Mouse (Mus musculus) Patski (cell line): ENCODE data around the gene Gm20509. TPM values are rescaled to one million over a fixed set of nuclear protein-coding genes. Genes with fewer than 3 reads are reported as not detected.
A peak's percentile ranks its signal among the peaks of the same experiment; 100 is the strongest.
"Not testable (repeated sequence)": the region's sequence is repeated elsewhere in the genome, so short reads cannot be mapped to it uniquely, and the experiment has no call there.

Source experiments
- ATAC-seq: fragments of 100-300 bp; one replicate; pipeline ENCODE4 v1.8.0; 2021
- CTCF ChIA-PET: fragments of 350-600 bp; sonication (Branson Sonifier 250); formaldehyde crosslinking; loops from one replicate; lab custom pipeline; 2022; ENCODE audit warnings: inconsistent platforms; lab: Charles Lee
- POLR2A ChIA-PET: fragments of 350-600 bp; sonication (Branson Sonifier 250); formaldehyde crosslinking; loops from one replicate; lab custom pipeline; 2022; ENCODE audit warnings: antibody characterized with exemption, inconsistent platforms; lab: Charles Lee
- DNase-seq: peaks from one replicate; pipeline ENCODE4 v3.0.0-alpha.2; 2011; ENCODE audit warnings: low read depth, low spot score
- H3K27me3 ChIP-seq: fragments of 371-371 bp; one replicate; pipeline ENCODE4 v1.5.1; 2021
- CTCF ChIP-seq: fragments of 100-300 bp; IDR thresholded peaks from one replicate; pipeline ENCODE4 v1.5.1; 2021
- in situ Hi-C: fragments of 300-500 bp; cut with MboI; formaldehyde crosslinking; loops from 3 replicates; pipeline ENCODE4 v1.11.1; 2018; ENCODE audit warnings: low pct_unique_long_range_greater_than_20kb, mixed read lengths
- polyA plus RNA-seq: library from polyadenylated mRNA; unstranded; gene quantifications from one replicate; pipeline ENCODE4 v1.2.3, GENCODE M21; 2021

The Gm20509 gene
- polyA plus RNA-seq = not detected

GRCm38 (mm10) chr9:73102181-73102580, at the start of gene Gm20509:
Gene Gm20509, plus strand, starts transcription at chr9:73102470.
- peaks cover 9% of the 10 kb centered on the region for H3K27me3 ChIP-seq
- TF ChIP-seq CTCF = no peak
- in situ Hi-C loops = no loop called here
- ChIA-PET POLR2A (no interaction called here), CTCF (interaction anchor here (1.0 kb wide), 1 partner anchor 10 kb away, joined by 5 read pairs; no protein-coding TSS in a partner anchor)
- DNase-seq (no peak), ATAC-seq (no peak)

GRCm38 (mm10) chr9:73055441-73055911, 46.8 kb upstream of the Gm20509 start:
- DNase-seq = no peak
- no peak for TF ChIP-seq CTCF
- POLR2A ChIA-PET = no interaction called here
- in situ Hi-C loops = no loop called here
- no peak for ATAC-seq
- CTCF ChIA-PET = interaction anchor here (1.6 kb wide), 1 partner anchor 10 kb away, joined by 4 read pairs; no protein-coding TSS in a partner anchor
- no peaks in the 10 kb centered on the region for H3K27me3 ChIP-seq

GRCm38 (mm10) chr9:73059224-73059623, 43.0 kb upstream of the Gm20509 start:
- TF ChIP-seq CTCF = no peak
- ATAC-seq (no peak), DNase-seq (no peak)
- CTCF ChIA-PET = no interaction called here
- no peaks in the 10 kb centered on the region for H3K27me3 ChIP-seq
- POLR2A ChIA-PET = no interaction called here
- in situ Hi-C loops = no loop called here

- DNase-seq (no peak), ATAC-seq (no peak)
These were observed 38.5 kb upstream of the Gm20509 start for GRCm38 (mm10) chr9:73063621-73064290.

GRCm38 (mm10) chr9:73067086-73067485, 35.2 kb upstream of the Gm20509 start:
- in situ Hi-C loops = no loop called here
- no peak for TF ChIP-seq CTCF
- DNase-seq = no peak
- CTCF ChIA-PET = interaction anchor here (1.1 kb wide), 1 partner anchor 16 kb away, joined by 3 read pairs; no protein-coding TSS in a partner anchor
- H3K27me3 ChIP-seq = no peaks in the 10 kb centered on the region
- no peak for ATAC-seq
- POLR2A ChIA-PET = no interaction called here

More at GRCm38 (mm10) chr9:73063621-73064290, 38.5 kb upstream of the Gm20509 start:
- ChIA-PET CTCF (no interaction called here), POLR2A (no interaction called here)
- in situ Hi-C loops = no loop called here
- TF ChIP-seq CTCF = no peak
- H3K27me3 ChIP-seq = no peaks in the 10 kb centered on the region

- ATAC-seq (no peak), DNase-seq (no peak)
- in situ Hi-C loops = no loop called here
- CTCF ChIA-PET = no interaction called here
- POLR2A ChIA-PET = no interaction called here
- no peaks in the 10 kb centered on the region for H3K27me3 ChIP-seq
- no peak for TF ChIP-seq CTCF
These were observed 34.0 kb upstream of the Gm20509 start for GRCm38 (mm10) chr9:73068230-73068679.

- ATAC-seq (no peak), DNase-seq (no peak)
- in situ Hi-C loops = no loop called here
- POLR2A ChIA-PET = no interaction called here
- no peaks in the 10 kb centered on the region for H3K27me3 ChIP-seq
- no peak for TF ChIP-seq CTCF
- CTCF ChIA-PET = no interaction called here
These were observed 33.6 kb upstream of the Gm20509 start for GRCm38 (mm10) chr9:73068688-73069087.

GRCm38 (mm10) chr9:73070971-73071659, 31.2 kb upstream of the Gm20509 start:
- no peak for DNase-seq
- CTCF ChIA-PET = interaction anchor here (0.9 kb wide), 1 partner anchor 27 kb away, joined by 3 read pairs; the partner anchor contains the start of gene Rab27a
- peak; percentile 35 for TF ChIP-seq CTCF
- in situ Hi-C loops = no loop called here
- POLR2A ChIA-PET = no interaction called here
- ATAC-seq = no peak
- H3K27me3 ChIP-seq = no peaks in the 10 kb centered on the region

- H3K27me3 ChIP-seq = no peaks in the 10 kb centered on the region
- POLR2A ChIA-PET = no interaction called here
- no peak for ATAC-seq
- no peak for DNase-seq
- CTCF ChIA-PET = no interaction called here
- TF ChIP-seq CTCF = no peak
- in situ Hi-C loops = no loop called here
These were observed 29.8 kb upstream of the Gm20509 start for GRCm38 (mm10) chr9:73072426-73072825.

- CTCF ChIA-PET = no interaction called here
- DNase-seq = no peak
- ATAC-seq = no peak
- in situ Hi-C loops = no loop called here
- POLR2A ChIA-PET = no interaction called here
- no peaks in the 10 kb centered on the region for H3K27me3 ChIP-seq
- TF ChIP-seq CTCF = no peak
These were observed 29.1 kb upstream of the Gm20509 start for GRCm38 (mm10) chr9:73073169-73073568.

- ATAC-seq, H3K27me3 ChIP-seq, in situ Hi-C loops, DNase-seq, CTCF ChIA-PET, POLR2A ChIA-PET: not testable (repeated sequence)
These were observed 22.9 kb upstream of the Gm20509 start for GRCm38 (mm10) chr9:73079349-73079748.
